Mouse (Mus musculus) lung, adult 2 months (tissue): Measurements from ENCODE around the gene Dnah5.

Source experiments
- CTCF ChIP-seq: fragments of 200-500 bp; IDR thresholded peaks from 2 replicates; pipeline ENCODE4 v1.5.1; 2011; ENCODE audit warnings: mild to moderate bottlenecking, low read length, control low read depth; ENCODE audit not compliant: insufficient read depth
- POLR2A ChIP-seq: fragments of 200-500 bp; IDR thresholded peaks from 2 replicates; pipeline ENCODE4 v1.6.1; 2011; ENCODE audit warnings: low read depth, mild to moderate bottlenecking, control low read depth, low read length, borderline replicate concordance; ENCODE audit errors: extremely low read depth

- TF ChIP-seq CTCF (no peak), POLR2A (no peak)
Measured at GRCm38 (mm10) chr15:28162291-28162690, 41.3 kb upstream of the Dnah5 start.
